7 mouse cellular contexts compared by ENCODE assay signal in genomic region chr17:34646906-34647787, GRCm38 (mm10). TPM values are rescaled to one million over a fixed set of nuclear protein-coding genes. Genes with fewer than 3 reads are reported as not detected.
DNase-seq lines count a peak whose midpoint lies in the region; ATAC-seq lines count a peak whose summit lies in the region.

TSS of gene Atf6b (plus strand) at chr17:34647146.

- peak; percentile 98 for DNase-seq in adrenal gland, adult 8-10 months
- peak; percentile 88 for DNase-seq in embryo, embryonic 9.5 days (ENCODE audit: extremely low spot score)
- peak; percentile 78 to 92 for DNase-seq in gastrocnemius, postnatal 4 days (ENCODE audit: low spot score in 2 of 2)
- DNase-seq in left cerebral cortex, postnatal 36 days (ENCODE audit: low spot score in 2 of 2) = peak; percentile 95 to 96
- peak; percentile 95 for DNase-seq in midbrain, embryonic 11.5 days (ENCODE audit: low spot score, missing footprints)
- DNase-seq in skeletal muscle tissue, adult 2 months (ENCODE audit: low read depth, low spot score) = peak; percentile 97

- no peaks in the 10 kb centered on the region; the same call in none of the 2 replicates for H3K36me3 ChIP-seq in intestine, embryonic 16.5 days (ENCODE audit: control insufficient read depth, insufficient read depth, low read length)
- H3K36me3 ChIP-seq in midbrain, embryonic 11.5 days (ENCODE audit: control insufficient read depth, insufficient read depth, low read length) = peaks cover 10% of the 10 kb centered on the region; the same call in 1 of the 2 replicates

- under 1% methylated on average over 66 of the region's 66 CpGs for WGBS in intestine, embryonic 16.5 days
- WGBS in midbrain, embryonic 11.5 days = 1% methylated on average over 63 of the region's 66 CpGs

- H3K4me2 ChIP-seq in intestine, embryonic 16.5 days (ENCODE audit: low read depth, low read length) = peak within 1 kb of the TSS; percentile 91
- peak within 1 kb of the TSS; percentile 92 for H3K4me2 ChIP-seq in midbrain, embryonic 11.5 days

- no peaks in the 10 kb centered on the region for H3K27me3 ChIP-seq in intestine, embryonic 16.5 days (replicated peaks; ENCODE audit: control insufficient read depth, insufficient read depth, low read length)
- no peaks in the 10 kb centered on the region for H3K27me3 ChIP-seq in midbrain, embryonic 11.5 days (ENCODE audit: control insufficient read depth, insufficient read depth, low read length)

- peaks cover 15% of the 10 kb centered on the region for H3K4me1 ChIP-seq in intestine, embryonic 16.5 days (ENCODE audit: control insufficient read depth, insufficient read depth, low read length)
- peaks cover 17% of the 10 kb centered on the region for H3K4me1 ChIP-seq in midbrain, embryonic 11.5 days (ENCODE audit: control insufficient read depth, insufficient read depth, low read length)

- intact Hi-C loops in left cerebral cortex, postnatal 36 days (cut with DNase I) = no loop called here

- peak; percentile 97 for ATAC-seq in intestine, embryonic 16.5 days
- peak; percentile 97 for ATAC-seq in midbrain, embryonic 11.5 days (ENCODE audit: low FRiP score)

- peak within 1 kb of the TSS; percentile 100 for H3K4me3 ChIP-seq in intestine, embryonic 16.5 days (ENCODE audit: low read length)
- peak within 1 kb of the TSS; percentile 94 for H3K4me3 ChIP-seq in midbrain, embryonic 11.5 days (ENCODE audit: low read depth, low read length)

- peak within 1 kb of the TSS; percentile 91 for H3K9ac ChIP-seq in intestine, embryonic 16.5 days (ENCODE audit: low read depth, low read length)
- peak within 1 kb of the TSS; percentile 92 for H3K9ac ChIP-seq in midbrain, embryonic 11.5 days (ENCODE audit: low read length)

- H3K9me3 ChIP-seq in intestine, embryonic 16.5 days (ENCODE audit: control insufficient read depth, low read length) = no peaks in the 10 kb centered on the region
- H3K9me3 ChIP-seq in midbrain, embryonic 11.5 days (ENCODE audit: control insufficient read depth, low read length) = no peaks in the 10 kb centered on the region

- H3K27ac ChIP-seq in intestine, embryonic 16.5 days (ENCODE audit: low read length) = peak within 1 kb of the TSS; percentile 43; the same call in 1 of the 2 replicates
- peak within 1 kb of the TSS; percentile 48; the same call in 1 of the 2 replicates for H3K27ac ChIP-seq in midbrain, embryonic 11.5 days (ENCODE audit: low read depth, low read length)

RNA-seq across cellular contexts. Expression of gene Atf6b, which starts in this region (rescaled TPM):
- total RNA-seq in adrenal gland, adult 8-10 months (2022) = 10 to 100 TPM; 47.1 to 56.6 (median 51.1) TPM
- 10 to 100 TPM; 20.1 to 22.5 TPM for total RNA-seq in gastrocnemius, postnatal 4 days (2021)
- polyA plus RNA-seq in intestine, embryonic 16.5 days (2015; fragmentation: Nextera tagmentation; extraction: Ambion mirVana) = 66.3 and 69.1 TPM in 2 replicates
- total RNA-seq in left cerebral cortex, postnatal 36 days (2021) = 10 to 100 TPM; 63.9 to 66.4 TPM
- polyA plus RNA-seq in midbrain, embryonic 11.5 days (2014; fragmentation: Nextera tagmentation; extraction: Ambion mirVana) = 68.2 and 77.6 TPM in 2 replicates

Comparison
In these comparisons a context has a peak if more than half of its experiments do, and no peak if none do; other contexts are left out.
1. Peak in every context shown above with its lines: DNase-seq, ATAC-seq, H3K4me3 ChIP-seq and H3K27ac ChIP-seq.